Mouse (Mus musculus): ENCODE data around the gene Bnc1.

Bnc1 gene

GRCm38 (mm10) chr7:81992131-81993061 lies at the start of gene Bnc1:
TSS of gene Bnc1 (minus strand) at chr7:81992292.
- DNase-seq: peak; percentile 88

DNA sequence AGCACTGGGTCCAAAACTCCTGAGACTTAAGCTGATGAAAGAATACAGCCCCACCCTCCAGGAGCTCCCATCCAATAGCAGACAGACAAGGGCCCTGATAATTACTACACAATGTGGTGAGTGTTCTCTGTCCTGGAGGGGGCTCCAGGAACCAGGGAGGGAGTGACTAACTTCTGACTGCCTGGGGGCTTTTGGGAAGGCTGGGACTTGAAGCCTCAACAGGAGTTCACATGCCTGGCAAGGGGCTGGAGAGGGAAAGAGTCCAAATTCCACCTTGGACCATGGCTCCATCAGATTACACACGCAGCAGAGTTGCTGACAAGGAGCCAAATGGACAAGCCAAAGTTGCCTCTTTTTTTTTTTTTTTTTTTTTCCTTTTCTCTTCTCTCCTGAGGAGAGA lies 41.3 kb upstream of the Bnc1 start:
- DNase-seq: no peak

- DNase-seq: peak; percentile 85
Measured at GRCm38 (mm10) chr7:82029666-82030065, 37.6 kb upstream of the Bnc1 start.

- DNase-seq: no peak
Measured at GRCm38 (mm10) chr7:82025802-82026201, 33.7 kb upstream of the Bnc1 start.

- no peak for DNase-seq
Measured at GRCm38 (mm10) chr7:82023676-82024075, 31.6 kb upstream of the Bnc1 start.

GRCm38 (mm10) chr7:82022404-82022803 lies 30.3 kb upstream of the Bnc1 start:
- DNase-seq: no peak

- no peak for DNase-seq
Measured at GRCm38 (mm10) chr7:82018031-82018430, 25.9 kb upstream of the Bnc1 start.

DNA sequence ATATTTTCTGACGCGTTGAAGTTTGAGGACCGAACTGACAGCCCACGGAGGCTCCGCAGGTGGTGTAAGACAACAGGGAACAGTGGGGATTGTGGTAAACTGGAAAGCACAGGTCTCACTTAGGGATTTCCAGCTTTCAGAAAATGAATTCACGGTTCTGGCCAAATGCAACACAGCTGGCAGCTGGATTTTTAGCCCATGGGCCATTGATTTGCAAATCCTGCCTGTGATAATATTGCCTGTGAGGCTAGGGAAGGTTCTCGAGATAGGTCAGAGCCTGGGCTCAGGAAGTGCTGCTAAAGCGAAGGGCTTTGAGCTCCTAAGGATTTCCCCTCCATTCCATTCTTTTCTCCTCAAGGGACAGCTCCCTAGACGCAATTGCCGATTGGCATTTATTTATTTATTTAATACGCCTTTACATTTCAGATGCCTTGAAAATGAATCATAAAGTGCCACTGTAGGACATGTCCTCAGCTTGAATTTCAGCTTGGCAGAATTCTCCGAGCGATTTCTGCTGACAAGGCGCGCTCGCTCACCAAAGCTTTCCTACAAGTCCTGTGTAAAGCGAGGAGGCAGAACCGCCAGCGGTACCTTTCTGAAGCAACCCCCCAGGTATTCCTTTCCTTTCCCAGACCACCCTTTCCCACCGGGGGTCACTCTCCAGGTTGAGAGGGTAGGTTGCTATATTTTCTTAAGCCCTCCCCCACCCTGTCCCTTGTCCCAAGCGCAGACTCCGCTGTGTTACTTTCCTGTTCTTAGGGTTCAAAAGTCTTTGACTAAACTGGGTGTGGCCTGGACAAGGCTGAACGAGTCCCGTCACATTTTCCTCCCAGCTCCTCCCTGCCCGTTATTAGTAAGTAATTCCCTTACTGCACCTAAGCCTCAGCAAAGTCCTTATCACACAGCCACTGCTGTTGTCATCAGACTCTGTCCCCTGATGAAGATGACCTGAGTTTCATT lies 24.9 kb upstream of the Bnc1 start:
- no peak for DNase-seq

GRCm38 (mm10) chr7:82012472-82012871 lies 20.4 kb upstream of the Bnc1 start:
- peak; percentile 90 for DNase-seq

DNA sequence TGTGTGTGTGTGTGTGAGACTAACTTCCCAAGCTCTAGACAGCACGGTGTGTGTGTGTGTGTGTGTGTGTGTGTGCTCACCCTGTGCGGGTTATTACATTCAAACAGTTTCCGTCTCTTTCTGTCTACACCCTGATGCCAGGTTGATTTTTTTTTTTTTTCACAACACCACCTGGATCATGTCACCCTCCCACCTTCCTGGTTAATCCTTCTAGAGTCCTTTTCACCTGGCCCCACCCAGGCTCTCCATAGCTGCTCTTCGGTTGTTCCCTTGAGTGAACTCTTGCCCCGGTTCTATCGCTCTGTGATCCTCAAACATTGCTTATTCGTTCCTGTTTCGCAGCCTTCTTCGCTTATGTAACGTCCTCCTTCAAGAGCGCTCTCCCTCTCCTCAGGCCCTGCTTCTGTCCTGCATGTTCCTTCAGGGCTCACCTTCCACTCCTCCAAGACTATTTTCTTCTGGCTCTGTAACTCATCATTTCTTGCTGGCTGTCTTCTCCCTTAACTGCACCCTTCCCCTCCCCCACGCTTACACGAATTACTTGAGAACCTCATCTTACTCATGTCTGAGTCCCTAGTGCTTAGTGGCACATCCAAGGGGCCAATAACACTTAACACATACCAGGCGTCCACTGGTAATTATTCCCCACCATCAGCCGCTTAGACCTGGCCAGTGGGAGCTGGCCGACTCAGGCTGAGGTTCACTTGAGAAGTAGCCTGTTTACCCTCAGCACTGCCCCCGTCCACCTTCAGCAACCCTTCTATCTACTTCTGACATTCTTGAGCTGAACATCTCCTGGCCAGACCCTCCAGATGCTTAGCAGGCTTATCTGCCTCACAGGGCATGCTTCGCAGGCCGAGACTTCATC lies 19.7 kb upstream of the Bnc1 start:
- peak; percentile 79 for DNase-seq

DNA sequence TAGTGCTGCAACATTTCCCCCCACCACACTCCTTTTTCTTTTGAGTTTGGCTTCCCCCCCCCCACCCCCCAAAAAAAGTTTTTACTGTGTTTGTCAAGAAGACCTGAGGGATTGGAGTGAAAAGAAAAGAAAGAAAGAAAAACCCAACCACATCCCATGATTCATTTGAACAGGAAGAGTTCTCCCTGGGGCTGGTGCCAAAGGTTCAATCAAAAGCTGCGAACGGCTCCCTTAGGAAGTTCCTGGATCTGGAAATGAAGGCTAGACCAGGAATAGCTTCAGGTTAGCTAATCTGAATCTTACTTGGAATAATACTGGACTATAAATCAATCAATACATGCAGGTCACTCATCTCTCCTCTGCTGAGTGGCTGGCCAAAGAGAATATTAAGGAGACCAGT lies 15.1 kb upstream of the Bnc1 start:
- DNase-seq: peak; percentile 14

GRCm38 (mm10) chr7:82004228-82004627 lies 12.1 kb upstream of the Bnc1 start:
- peak; percentile 69 for DNase-seq

- no peak for DNase-seq
Measured at GRCm38 (mm10) chr7:81999816-82000215, 7.7 kb upstream of the Bnc1 start.

GRCm38 (mm10) chr7:81999372-81999771 lies 7.3 kb upstream of the Bnc1 start:
- peak; percentile 57 for DNase-seq

DNA sequence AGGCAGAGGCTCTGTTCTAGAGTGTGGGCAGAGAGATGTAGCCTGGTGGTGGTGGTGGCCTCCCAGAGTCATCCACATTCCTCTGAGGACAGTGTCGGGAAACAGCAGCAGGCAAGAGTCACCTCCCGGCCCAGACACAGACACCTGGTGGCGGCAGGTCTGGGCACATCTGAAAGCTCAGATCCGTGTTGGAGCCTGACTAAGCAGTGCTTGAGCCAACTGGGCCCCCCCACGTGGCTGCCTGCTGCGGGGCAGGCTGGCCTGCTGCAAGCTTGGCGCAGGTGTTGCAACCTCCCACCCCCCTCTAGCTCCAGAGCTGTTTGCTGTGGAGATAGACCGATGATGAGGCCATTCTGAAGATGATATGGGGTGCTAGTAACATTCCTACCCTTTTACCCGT lies 3.9 kb upstream of the Bnc1 start:
- peak; percentile 78 for DNase-seq

- peak; percentile 70 for DNase-seq
Measured at GRCm38 (mm10) chr7:81995126-81995525, 3.0 kb upstream of the Bnc1 start.

- DNase-seq: peak; percentile 70
Measured at GRCm38 (mm10) chr7:81993140-81993539, 1.0 kb upstream of the Bnc1 start.

DNA sequence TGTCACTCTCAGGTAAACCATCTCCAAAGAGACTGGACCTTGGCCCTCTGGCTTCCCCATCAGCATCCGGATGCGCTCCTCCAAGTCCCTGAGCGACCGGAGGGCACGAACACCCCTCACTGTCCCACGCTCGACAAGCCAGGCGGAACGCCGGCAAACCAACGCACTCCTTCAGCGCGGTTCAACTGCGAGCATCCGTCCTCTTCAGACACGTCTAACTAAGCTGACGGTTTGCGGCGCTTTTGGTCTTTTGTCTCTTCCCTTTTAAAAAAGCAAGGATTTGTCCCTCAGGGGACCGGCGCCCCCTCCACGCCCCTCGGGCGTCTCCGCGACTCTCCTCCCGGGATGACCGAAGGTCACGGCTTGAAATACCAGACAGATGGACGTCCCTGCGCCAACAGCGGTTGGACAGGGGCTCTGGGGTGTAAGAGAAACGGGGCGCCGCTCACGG lies 456 bp downstream of the Bnc1 start:
- peak; percentile 68 for DNase-seq

DNA sequence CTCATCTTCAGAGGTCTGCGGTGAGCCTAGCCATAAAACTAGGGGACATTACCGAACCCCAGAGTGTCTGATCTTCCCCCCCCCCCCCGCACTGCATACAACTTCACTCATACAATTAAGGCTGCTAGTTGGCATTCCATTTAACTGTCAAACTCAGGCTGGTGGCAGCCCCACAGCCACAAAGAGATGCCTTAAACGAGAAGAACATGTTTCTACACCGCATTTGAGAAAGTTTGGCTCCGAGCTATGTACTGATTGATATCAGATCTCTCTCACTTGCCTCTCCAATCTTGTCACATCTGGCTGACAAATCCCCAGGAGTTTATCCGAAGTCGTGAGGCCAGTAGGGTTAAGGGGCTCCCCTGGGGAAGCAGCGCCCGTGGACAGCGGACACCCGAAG lies 976 bp downstream of the Bnc1 start:
- peak; percentile 37 for DNase-seq

GRCm38 (mm10) chr7:81983651-81984050 lies 8.4 kb downstream of the Bnc1 start:
- no peak for DNase-seq

DNA sequence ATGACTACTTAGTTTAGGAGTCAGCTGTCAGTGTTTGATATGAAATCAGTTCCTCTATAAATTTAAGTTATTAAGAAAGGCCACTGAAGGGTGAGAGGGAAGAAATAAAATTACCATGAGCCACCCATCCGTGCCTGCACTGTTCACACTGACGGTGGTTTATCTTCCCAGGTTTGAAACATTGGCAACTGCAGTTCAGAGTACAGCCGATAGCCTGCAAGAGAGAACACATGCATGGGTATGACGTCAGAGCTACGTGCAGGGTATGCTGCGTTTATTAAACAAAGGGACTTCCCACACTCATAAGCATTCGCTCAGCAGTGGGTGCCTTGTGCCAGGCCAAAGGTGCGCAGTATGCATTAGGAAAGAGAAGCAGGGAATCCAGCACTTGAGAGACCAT lies 13.8 kb downstream of the Bnc1 start:
- peak; percentile 29 for DNase-seq

- DNase-seq: peak; percentile 78
Measured at GRCm38 (mm10) chr7:81974616-81975015, 17.5 kb downstream of the Bnc1 start.

Data from heart, adult 11 months (tissue).